Mouse (Mus musculus): ENCODE data around the gene Gdpd5. TPM values are rescaled to one million over a fixed set of nuclear protein-coding genes. Genes with fewer than 3 reads are reported as not detected.

The Gdpd5 gene
- polyA plus RNA-seq, 1 experiment from 2014 or later, result 24.1 TPM

Other genes starting within 250 kb of the Gdpd5 start
- 22.4 and 24.1 TPM in 2 replicates for gene Uvrag, start 240.3 kb upstream of the Gdpd5 start, polyA plus RNA-seq (2015; fragmentation: Nextera tagmentation; extraction: Ambion mirVana)
- gene Dgat2, start 198.7 kb upstream of the Gdpd5 start, polyA plus RNA-seq (2015; fragmentation: Nextera tagmentation; extraction: Ambion mirVana), result 38.3 and 41.9 TPM in 2 replicates
- gene Mogat2, start 142.8 kb upstream of the Gdpd5 start, polyA plus RNA-seq (2015; fragmentation: Nextera tagmentation; extraction: Ambion mirVana), result 0.80 and 0.94 TPM in 2 replicates
- gene Map6, start 114.0 kb upstream of the Gdpd5 start, polyA plus RNA-seq (2015; fragmentation: Nextera tagmentation; extraction: Ambion mirVana), result 3.0 and 3.2 TPM in 2 replicates
- gene Serpinh1, start 28.2 kb upstream of the Gdpd5 start, polyA plus RNA-seq (2015; fragmentation: Nextera tagmentation; extraction: Ambion mirVana), result 1,678 and 1,766 TPM in 2 replicates
- 0.24 and 0.30 TPM in 2 replicates for gene Klhl35, start 84.6 kb downstream of the Gdpd5 start, polyA plus RNA-seq (2015; fragmentation: Nextera tagmentation; extraction: Ambion mirVana)
- 818 and 826 TPM in 2 replicates for gene Rps3, start 102.3 kb downstream of the Gdpd5 start, polyA plus RNA-seq (2015; fragmentation: Nextera tagmentation; extraction: Ambion mirVana)
- gene Arrb1, start 154.1 kb downstream of the Gdpd5 start, polyA plus RNA-seq (2015; fragmentation: Nextera tagmentation; extraction: Ambion mirVana), result 20.6 and 20.9 TPM in 2 replicates
- gene Tpbgl, start 245.7 kb downstream of the Gdpd5 start, polyA plus RNA-seq (2015; fragmentation: Nextera tagmentation; extraction: Ambion mirVana), result 0.92 and 1.1 TPM in 2 replicates